Mouse (Mus musculus) lung, embryonic 16.5 days (tissue): Measurements from ENCODE around the gene Vwf. TPM values are rescaled to one million over a fixed set of nuclear protein-coding genes. Genes with fewer than 3 reads are reported as not detected.
A peak's percentile ranks its signal among the peaks of the same experiment; 100 is the strongest.

Experiments
- ATAC-seq: fragments of 200-750 bp; cut with Nextera tagmentation; 2 replicates; pipeline ENCODE4 v1.8.0; 2017; ENCODE audit warnings: low read depth, mild to moderate bottlenecking, moderate library complexity
- H3K27ac ChIP-seq: fragments of 300-500 bp; sonication (generic); 2 replicates; pipeline ENCODE4 v1.5.1; 2014; ENCODE audit warnings: mild to moderate bottlenecking, control low read depth, low read length
- H3K27me3 ChIP-seq: fragments of 300-500 bp; sonication (generic); 2 replicates; pipeline ENCODE4 v1.6.1; 2014; ENCODE audit warnings: low read depth, low read length, mixed read lengths; ENCODE audit not compliant: control insufficient read depth, insufficient read depth
- H3K36me3 ChIP-seq: fragments of 300-500 bp; sonication (generic); 2 replicates; pipeline ENCODE4 v1.6.1; 2014; ENCODE audit warnings: low read length; ENCODE audit not compliant: control insufficient read depth, insufficient read depth
- H3K4me1 ChIP-seq: fragments of 300-500 bp; sonication (generic); replicated peaks from 2 replicates; pipeline ENCODE4 v1.6.1; 2014; ENCODE audit warnings: low read length, mixed read lengths; ENCODE audit not compliant: control insufficient read depth, insufficient read depth
- H3K4me2 ChIP-seq: fragments of 300-500 bp; sonication (generic); 2 replicates; pipeline ENCODE4 v1.6.1; 2014; ENCODE audit warnings: low read depth, low read length, control low read depth
- H3K4me3 ChIP-seq: fragments of 300-500 bp; sonication (generic); 2 replicates; pipeline ENCODE4 v1.5.1; 2014; ENCODE audit warnings: mild to moderate bottlenecking, low read length, control low read depth
- H3K9ac ChIP-seq: fragments of 300-500 bp; sonication (generic); 2 replicates; pipeline ENCODE4 v1.6.1; 2014; ENCODE audit warnings: low read length, control low read depth
- H3K9me3 ChIP-seq: fragments of 300-500 bp; sonication (generic); 2 replicates; pipeline ENCODE4 v1.6.1; 2016; ENCODE audit warnings: low read length; ENCODE audit not compliant: control insufficient read depth
- WGBS: fragments of 180-500 bp; shearing (Covaris S2); extraction: QIAGEN DNeasy Blood & Tissue Kit; methylation state at CpG from one replicate; pipeline ENCODE4 v1.1.7; 2014; 5-methylcytosine and 5-hydroxymethylcytosine counted together
- polyA plus RNA-seq: library from polyadenylated mRNA; unstranded; fragments of >200 nt; fragmentation: Nextera tagmentation; extraction: Ambion mirVana; gene quantifications from 2 replicates; pipeline ENCODE4 v1.2.1, GENCODE M21; 2015

Gene Vwf
- polyA plus RNA-seq, 1 experiment from 2014 or later = 21.6 TPM

DNA sequence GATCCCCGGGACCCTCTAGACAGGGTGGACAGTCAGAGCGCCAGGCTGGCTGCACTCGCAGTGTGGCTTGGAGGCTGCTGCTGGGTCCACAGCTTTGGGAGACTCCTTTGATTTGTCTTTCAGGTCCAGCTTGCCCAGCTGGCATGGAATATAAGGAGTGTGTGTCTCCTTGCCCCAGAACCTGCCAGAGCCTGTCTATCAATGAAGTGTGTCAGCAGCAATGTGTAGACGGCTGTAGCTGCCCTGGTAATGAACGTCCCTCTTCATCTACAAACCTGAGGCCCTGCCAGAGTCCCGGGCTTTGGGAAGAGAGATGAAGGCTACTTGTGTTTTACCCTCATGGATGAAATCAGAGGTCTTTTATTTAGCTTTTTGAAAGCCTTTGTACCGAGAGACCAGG is 43.5 kb downstream of the Vwf start:
- peaks cover 11% of the 10 kb centered on the region for H3K4me1 ChIP-seq
- WGBS = 74% methylated on average over 7 of the region's 7 CpGs
- no peak overlapping the region for H3K4me2 ChIP-seq
- no peaks in the 10 kb centered on the region for H3K9me3 ChIP-seq
- no peak overlapping the region for H3K9ac ChIP-seq
- no peaks in the 10 kb centered on the region for H3K36me3 ChIP-seq
- no peaks in the 10 kb centered on the region for H3K27me3 ChIP-seq
- no peak overlapping the region for H3K4me3 ChIP-seq
- no peak overlapping the region for H3K27ac ChIP-seq
- no peak for ATAC-seq

DNA sequence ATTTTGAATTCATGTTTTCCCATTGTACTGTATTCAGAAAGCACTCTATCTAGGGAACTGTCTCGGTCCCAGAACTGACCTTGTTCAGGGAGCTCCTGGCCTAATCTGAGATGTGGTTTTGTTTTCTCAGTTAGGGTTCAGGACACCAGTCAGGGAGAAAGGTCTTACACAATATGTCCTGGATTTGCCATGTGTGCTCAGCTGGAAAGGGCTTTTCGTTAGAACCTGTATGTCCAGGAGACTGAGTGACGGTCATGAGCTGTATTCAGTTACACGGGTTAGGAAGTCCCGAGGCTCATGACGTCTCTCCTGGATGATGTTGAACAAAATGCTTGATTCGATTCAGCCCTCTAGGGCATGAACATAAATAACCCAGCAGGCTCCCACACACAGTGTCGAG is 43.9 kb downstream of the Vwf start:
- H3K4me1 ChIP-seq = peaks cover 11% of the 10 kb centered on the region
- H3K9me3 ChIP-seq = no peaks in the 10 kb centered on the region
- H3K4me2 ChIP-seq = no peak overlapping the region
- ATAC-seq = no peak
- 74% methylated on average over 8 of the region's 8 CpGs for WGBS
- H3K36me3 ChIP-seq = no peaks in the 10 kb centered on the region
- H3K27ac ChIP-seq = peak overlapping the region; percentile 88
- H3K4me3 ChIP-seq = no peak overlapping the region
- no peaks in the 10 kb centered on the region for H3K27me3 ChIP-seq
- H3K9ac ChIP-seq = no peak overlapping the region

DNA sequence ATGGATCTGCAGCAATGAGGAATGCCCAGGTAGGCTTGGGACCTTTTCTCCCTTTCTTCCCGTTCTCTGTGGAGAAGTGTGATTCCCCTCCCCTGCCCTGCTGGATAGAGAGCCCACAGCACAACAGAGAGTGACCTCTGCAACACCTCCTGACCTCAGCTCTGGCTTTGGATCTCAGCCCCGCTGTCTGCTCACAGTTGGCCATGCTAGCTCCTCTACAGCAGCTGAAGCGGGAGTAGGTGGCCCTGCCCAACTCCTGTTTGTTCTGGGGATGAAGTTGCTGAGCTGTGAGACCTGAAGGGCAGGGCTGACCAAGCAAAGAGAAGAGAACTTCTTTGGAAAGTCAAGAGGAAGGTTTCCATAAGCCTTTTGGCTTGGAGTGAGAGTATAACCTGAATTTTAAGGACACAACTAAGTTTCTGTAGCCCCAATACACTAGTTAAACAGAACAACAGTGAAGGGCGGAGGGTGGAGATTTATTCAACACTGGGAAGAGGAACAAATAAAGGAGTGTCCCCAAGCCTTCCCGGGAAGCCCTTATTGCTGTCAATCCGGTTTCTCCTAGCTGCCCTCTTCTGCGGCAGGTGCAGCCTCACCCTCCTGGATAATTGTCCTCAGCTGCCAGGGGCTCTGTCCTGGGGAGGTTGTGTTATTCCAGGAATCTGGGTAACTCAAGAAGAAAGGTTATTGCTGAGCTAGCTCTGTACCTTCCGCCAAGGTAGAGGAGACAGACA is 45.2 kb downstream of the Vwf start:
- peak overlapping the region; percentile 88 for H3K27ac ChIP-seq
- no peak overlapping the region for H3K9ac ChIP-seq
- H3K36me3 ChIP-seq = no peaks in the 10 kb centered on the region
- no peaks in the 10 kb centered on the region for H3K9me3 ChIP-seq
- no peaks in the 10 kb centered on the region for H3K27me3 ChIP-seq
- H3K4me2 ChIP-seq = peak overlapping the region; percentile 15
- WGBS = 45% methylated on average over 8 of the region's 8 CpGs
- ATAC-seq = peak; percentile 86
- no peak overlapping the region for H3K4me3 ChIP-seq
- peaks cover 11% of the 10 kb centered on the region for H3K4me1 ChIP-seq

DNA sequence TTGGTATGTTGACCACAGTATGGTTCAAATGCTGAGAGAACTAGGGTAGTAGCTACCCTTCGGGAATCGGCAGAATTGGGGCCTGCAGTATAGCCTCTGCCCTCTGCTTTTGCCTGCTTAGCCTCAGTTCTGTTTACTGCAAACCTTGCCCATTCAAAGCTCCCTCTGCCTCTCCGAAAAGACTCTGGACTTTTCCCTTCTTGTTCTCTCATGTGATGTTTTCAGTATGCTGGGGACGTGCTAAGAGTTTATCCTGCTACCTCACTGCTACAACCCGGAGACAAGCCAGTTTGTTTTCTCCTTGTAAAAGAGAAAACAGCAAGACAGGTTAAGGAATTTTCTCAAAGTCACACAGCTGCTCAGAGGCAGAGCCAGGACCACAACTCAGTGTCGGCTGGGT is 46.0 kb downstream of the Vwf start:
- H3K9ac ChIP-seq = no peak overlapping the region
- ATAC-seq = no peak
- no peaks in the 10 kb centered on the region for H3K36me3 ChIP-seq
- no peak overlapping the region for H3K4me3 ChIP-seq
- H3K27ac ChIP-seq = peak overlapping the region; percentile 88
- 71% methylated on average over 6 of the region's 6 CpGs for WGBS
- peaks cover 15% of the 10 kb centered on the region for H3K4me1 ChIP-seq
- H3K4me2 ChIP-seq = no peak overlapping the region
- H3K9me3 ChIP-seq = no peaks in the 10 kb centered on the region
- no peaks in the 10 kb centered on the region for H3K27me3 ChIP-seq

DNA sequence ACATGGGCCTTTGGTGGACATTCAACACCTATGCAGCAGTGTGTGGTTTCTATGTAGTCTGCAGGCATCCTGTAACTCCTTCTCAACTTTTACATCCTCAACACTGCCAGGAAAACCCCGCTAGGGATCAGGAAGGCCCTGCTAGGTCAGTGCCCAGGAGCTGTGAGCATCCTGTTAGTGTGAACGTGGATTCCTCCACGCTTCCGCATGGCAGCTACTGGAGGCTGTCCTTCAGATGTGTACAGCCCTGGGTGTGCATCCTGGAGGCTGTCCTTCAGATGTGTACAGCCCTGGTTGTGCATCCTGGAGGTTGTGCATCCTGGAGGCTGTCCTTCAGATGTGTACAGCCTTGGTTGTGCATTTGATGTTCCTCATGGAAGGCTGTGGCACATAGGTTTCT is 47.7 kb downstream of the Vwf start:
- ATAC-seq = no peak
- Histone ChIP-seq H3K27me3 (no peaks in the 10 kb centered on the region), H3K27ac (peak overlapping the region; percentile 30), H3K9me3 (no peaks in the 10 kb centered on the region), H3K4me2 (no peak overlapping the region), H3K4me1 (peaks cover 15% of the 10 kb centered on the region), H3K4me3 (no peak overlapping the region), H3K9ac (no peak overlapping the region), H3K36me3 (no peaks in the 10 kb centered on the region)
- WGBS = 84% methylated on average over 4 of the region's 4 CpGs

DNA sequence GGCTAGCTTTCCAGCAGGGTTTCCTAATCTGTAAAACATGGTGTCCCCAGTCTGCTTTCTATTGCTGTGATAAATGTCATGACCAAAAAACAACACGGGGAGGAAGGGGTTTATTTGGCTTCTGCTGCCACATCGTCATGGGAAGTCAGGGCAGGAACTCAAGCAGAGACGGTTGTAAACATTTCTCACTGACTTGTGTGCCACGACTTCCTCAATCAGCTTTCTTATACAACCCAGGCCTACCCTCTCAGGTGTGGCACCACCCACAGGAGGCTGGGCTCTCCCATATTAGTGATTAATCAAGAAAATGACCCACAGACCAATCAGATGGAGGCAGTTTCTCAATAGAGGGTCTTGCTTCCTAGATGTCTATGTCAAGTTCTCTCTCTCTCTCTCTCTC is 48.3 kb downstream of the Vwf start:
- H3K27me3 ChIP-seq = no peaks in the 10 kb centered on the region

DNA sequence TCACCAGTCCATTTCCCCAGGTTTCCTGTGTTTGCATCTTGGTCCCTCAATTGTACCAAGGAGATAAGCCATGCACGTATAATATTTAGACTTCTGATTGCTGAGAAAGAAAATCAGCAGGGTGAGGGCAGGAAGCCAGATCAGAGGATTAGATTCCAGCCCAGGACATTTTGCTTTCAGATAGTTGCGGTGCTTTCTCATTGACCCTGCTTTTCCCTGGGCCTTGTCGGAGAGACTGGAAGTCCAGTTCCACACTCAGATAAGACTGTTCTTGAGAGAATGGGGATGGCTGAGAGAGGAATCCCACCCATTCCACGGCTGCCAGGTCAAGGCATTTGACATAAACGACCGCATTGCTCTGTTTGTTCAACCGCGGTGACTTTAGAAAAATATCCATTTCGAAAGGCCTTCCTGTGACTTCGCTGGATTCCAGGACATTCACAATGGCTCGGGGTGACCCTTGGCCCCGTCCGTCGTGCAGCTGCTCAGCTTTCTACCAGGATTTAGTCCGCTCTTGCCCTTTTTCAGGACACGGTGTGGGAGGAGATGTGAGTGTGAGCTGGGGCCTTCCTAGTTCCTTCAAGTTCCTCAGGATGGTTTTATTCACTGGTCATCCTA is 50.2 kb downstream of the Vwf start:
- ATAC-seq = no peak
- 26% methylated on average over 16 of the region's 16 CpGs for WGBS
- H3K27ac ChIP-seq = peak overlapping the region; percentile 39

More for the DNA sequence above, 48.3 kb downstream of the Vwf start:
- Histone ChIP-seq H3K4me2 (no peak overlapping the region), H3K4me3 (no peak overlapping the region), H3K9me3 (no peaks in the 10 kb centered on the region), H3K36me3 (no peaks in the 10 kb centered on the region), H3K9ac (no peak overlapping the region), H3K27ac (peak overlapping the region; percentile 30; the same call in 1 of the 2 replicates), H3K4me1 (peaks cover 15% of the 10 kb centered on the region)
- no peak; the same call in 1 of the 2 replicates for ATAC-seq
- 23% methylated on average over 4 of the region's 4 CpGs for WGBS

DNA sequence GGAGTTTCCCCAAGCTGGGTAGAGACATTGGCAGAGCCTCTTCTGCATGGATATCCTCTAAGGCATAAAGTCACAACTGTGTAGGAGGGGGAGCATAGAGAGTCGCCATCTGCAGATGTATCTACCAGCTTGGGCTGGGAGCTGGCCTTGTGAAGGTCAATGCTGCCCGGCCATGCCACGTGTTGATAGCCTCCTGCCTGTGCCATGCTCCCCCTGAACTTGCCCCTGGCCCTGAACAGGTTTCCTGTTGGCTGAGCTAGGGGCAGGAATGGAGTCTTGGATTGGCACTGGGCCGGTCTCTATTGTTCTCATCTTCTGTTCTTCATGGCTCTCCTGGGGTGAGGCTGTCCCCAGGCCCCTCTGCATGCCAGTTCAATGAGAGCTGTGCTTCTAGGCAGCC is 51.1 kb downstream of the Vwf start:
- H3K4me3 ChIP-seq = no peak overlapping the region
- WGBS = 89% methylated on average over 4 of the region's 4 CpGs
- H3K27me3 ChIP-seq = no peaks in the 10 kb centered on the region
- no peak overlapping the region for H3K27ac ChIP-seq
- no peak for ATAC-seq
- no peak overlapping the region for H3K9ac ChIP-seq
- H3K36me3 ChIP-seq = no peaks in the 10 kb centered on the region
- H3K4me1 ChIP-seq = peaks cover 9% of the 10 kb centered on the region
- no peaks in the 10 kb centered on the region for H3K9me3 ChIP-seq
- H3K4me2 ChIP-seq = no peak overlapping the region

More for the DNA sequence above, 50.2 kb downstream of the Vwf start:
- Histone ChIP-seq H3K4me2 (no peak overlapping the region), H3K36me3 (no peaks in the 10 kb centered on the region), H3K9me3 (no peaks in the 10 kb centered on the region), H3K4me3 (no peak overlapping the region), H3K9ac (no peak overlapping the region), H3K27me3 (no peaks in the 10 kb centered on the region), H3K4me1 (peaks cover 12% of the 10 kb centered on the region)

DNA sequence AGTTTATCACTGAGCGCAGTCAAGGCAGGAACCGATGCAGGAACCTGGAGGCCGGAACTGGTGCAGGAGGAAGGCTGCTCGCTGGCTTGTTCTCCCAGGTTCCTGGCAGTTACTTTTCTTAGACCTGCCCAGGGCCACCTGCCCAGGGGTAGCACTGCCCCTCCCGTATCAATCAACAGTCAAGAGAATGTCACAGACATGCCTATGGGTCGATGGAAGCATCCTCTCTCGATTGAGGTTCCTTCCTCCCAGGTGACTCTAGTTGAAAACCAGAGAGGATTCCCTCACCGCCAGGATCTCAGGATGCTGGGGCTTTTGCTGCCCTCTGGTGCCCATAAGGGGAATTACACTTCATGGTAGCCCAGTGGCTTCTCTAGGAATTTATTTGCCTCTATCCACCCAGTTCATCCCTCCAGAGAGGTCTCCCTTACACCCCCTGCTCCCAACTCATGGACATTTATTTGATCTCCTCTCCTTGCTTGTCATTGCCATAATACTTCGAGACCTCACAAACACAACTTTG is 53.5 kb downstream of the Vwf start:
- H3K36me3 ChIP-seq = no peaks in the 10 kb centered on the region
- 31% methylated on average over 9 of the region's 9 CpGs for WGBS
- no peak overlapping the region for H3K4me3 ChIP-seq
- H3K4me2 ChIP-seq = no peak overlapping the region
- H3K4me1 ChIP-seq = peaks cover 7% of the 10 kb centered on the region; the same call in 1 of the 2 replicates
- no peaks in the 10 kb centered on the region for H3K27me3 ChIP-seq
- no peak overlapping the region for H3K27ac ChIP-seq
- H3K9ac ChIP-seq = no peak overlapping the region
- no peaks in the 10 kb centered on the region for H3K9me3 ChIP-seq
- no peak for ATAC-seq
